Mouse (Mus musculus) lung, adult 2 months (tissue): Measurements from ENCODE around the gene Itk.

ENCODE experiments used
- CTCF ChIP-seq: fragments of 200-500 bp; IDR thresholded peaks from 2 replicates; pipeline ENCODE4 v1.5.1; 2011; ENCODE audit warnings: mild to moderate bottlenecking, low read length, control low read depth; ENCODE audit not compliant: insufficient read depth
- POLR2A ChIP-seq: fragments of 200-500 bp; IDR thresholded peaks from 2 replicates; pipeline ENCODE4 v1.6.1; 2011; ENCODE audit warnings: low read depth, mild to moderate bottlenecking, control low read depth, low read length, borderline replicate concordance; ENCODE audit errors: extremely low read depth

DNA sequence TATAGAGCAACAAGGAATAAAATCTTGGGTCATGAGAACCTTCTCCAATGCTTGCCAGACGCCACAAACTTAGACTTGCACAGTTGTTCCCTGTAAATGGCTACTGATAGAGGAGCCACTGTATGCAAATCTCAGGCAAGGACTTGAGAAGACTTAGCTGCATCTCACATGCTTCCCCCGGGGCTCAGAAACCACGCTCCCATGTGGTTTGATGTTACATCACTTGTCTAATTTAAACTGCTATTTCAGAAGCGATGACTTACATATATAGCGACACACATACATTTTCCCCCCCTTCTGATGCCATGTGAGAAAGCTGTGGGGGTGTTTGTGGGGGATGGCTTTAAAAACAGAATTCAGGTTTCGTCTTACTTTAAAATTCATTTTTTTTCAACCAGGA is 75.5 kb downstream of the Itk start:
- TF ChIP-seq CTCF (no peak), POLR2A (no peak)
